Mouse (Mus musculus) erythroblast, embryonic 14.5 days (primary cell): Measurements from ENCODE around the gene AC131692.1.

Source experiments
- GATA1 ChIP-seq: IDR thresholded peaks from 2 replicates; pipeline ENCODE4 v1.6.1; 2012; ENCODE audit warnings: low read length, inconsistent platforms, mixed read lengths
- TAL1 ChIP-seq: IDR thresholded peaks from 3 replicates; pipeline ENCODE4 v1.6.1; 2012; ENCODE audit warnings: low read length, inconsistent platforms, mixed read lengths

GRCm38 (mm10) chr19:6048681-6049410 is 45.4 kb upstream of the AC131692.1 start:
- no peak for TF ChIP-seq GATA1
- TF ChIP-seq TAL1: no peak
